Mouse (Mus musculus) kidney, embryonic 16.5 days (tissue): ENCODE data around the gene Barx1. TPM values are rescaled to one million over a fixed set of nuclear protein-coding genes. Genes with fewer than 3 reads are reported as not detected.

Source experiments
- ATAC-seq: fragments of 200-750 bp; cut with Nextera tagmentation; 2 replicates; pipeline ENCODE4 v1.8.0; 2017; ENCODE audit warnings: moderate TSS enrichment; ENCODE audit not compliant: low FRiP score, low TSS enrichment
- H3K27ac ChIP-seq: fragments of 300-500 bp; sonication (generic); 2 replicates; pipeline ENCODE4 v1.5.1; 2014; ENCODE audit warnings: low read length
- H3K27me3 ChIP-seq: fragments of 300-500 bp; sonication (generic); 2 replicates; pipeline ENCODE4 v1.6.1; 2014; ENCODE audit warnings: low read length, control low read depth, mixed read lengths; ENCODE audit not compliant: insufficient read depth
- H3K36me3 ChIP-seq: fragments of 300-500 bp; sonication (generic); 2 replicates; pipeline ENCODE4 v1.6.1; 2014; ENCODE audit warnings: low read length, control low read depth, mixed read lengths; ENCODE audit not compliant: insufficient read depth
- H3K4me1 ChIP-seq: fragments of 300-500 bp; sonication (generic); 2 replicates; pipeline ENCODE4 v1.6.1; 2014; ENCODE audit warnings: low read length, control low read depth, mixed read lengths; ENCODE audit not compliant: insufficient read depth
- H3K4me2 ChIP-seq: fragments of 300-500 bp; sonication (generic); replicated peaks from 2 replicates; pipeline ENCODE4 v1.6.1; 2014; ENCODE audit warnings: low read depth, low read length
- H3K4me3 ChIP-seq: fragments of 300-500 bp; sonication (generic); 2 replicates; pipeline ENCODE4 v1.5.1; 2014; ENCODE audit warnings: mild to moderate bottlenecking, low read length
- H3K9ac ChIP-seq: fragments of 300-500 bp; sonication (generic); replicated peaks from 2 replicates; pipeline ENCODE4 v1.6.1; 2014; ENCODE audit warnings: low read length
- H3K9me3 ChIP-seq: fragments of 300-500 bp; sonication (generic); 2 replicates; pipeline ENCODE4 v1.6.1; 2016; ENCODE audit warnings: low read length, control low read depth
- WGBS: fragments of 180-500 bp; shearing (Covaris S2); extraction: QIAGEN DNeasy Blood & Tissue Kit; methylation state at CpG from one replicate; pipeline ENCODE4 v1.1.7; 2014; 5-methylcytosine and 5-hydroxymethylcytosine counted together
- polyA plus RNA-seq: library from polyadenylated mRNA; unstranded; fragments of >200 nt; fragmentation: Nextera tagmentation; extraction: Ambion mirVana; gene quantifications from 2 replicates; pipeline ENCODE4 v1.2.1, GENCODE M21; 2015

Barx1 gene
- polyA plus RNA-seq, 1 experiment from 2014 or later, result 0.11 TPM

DNA sequence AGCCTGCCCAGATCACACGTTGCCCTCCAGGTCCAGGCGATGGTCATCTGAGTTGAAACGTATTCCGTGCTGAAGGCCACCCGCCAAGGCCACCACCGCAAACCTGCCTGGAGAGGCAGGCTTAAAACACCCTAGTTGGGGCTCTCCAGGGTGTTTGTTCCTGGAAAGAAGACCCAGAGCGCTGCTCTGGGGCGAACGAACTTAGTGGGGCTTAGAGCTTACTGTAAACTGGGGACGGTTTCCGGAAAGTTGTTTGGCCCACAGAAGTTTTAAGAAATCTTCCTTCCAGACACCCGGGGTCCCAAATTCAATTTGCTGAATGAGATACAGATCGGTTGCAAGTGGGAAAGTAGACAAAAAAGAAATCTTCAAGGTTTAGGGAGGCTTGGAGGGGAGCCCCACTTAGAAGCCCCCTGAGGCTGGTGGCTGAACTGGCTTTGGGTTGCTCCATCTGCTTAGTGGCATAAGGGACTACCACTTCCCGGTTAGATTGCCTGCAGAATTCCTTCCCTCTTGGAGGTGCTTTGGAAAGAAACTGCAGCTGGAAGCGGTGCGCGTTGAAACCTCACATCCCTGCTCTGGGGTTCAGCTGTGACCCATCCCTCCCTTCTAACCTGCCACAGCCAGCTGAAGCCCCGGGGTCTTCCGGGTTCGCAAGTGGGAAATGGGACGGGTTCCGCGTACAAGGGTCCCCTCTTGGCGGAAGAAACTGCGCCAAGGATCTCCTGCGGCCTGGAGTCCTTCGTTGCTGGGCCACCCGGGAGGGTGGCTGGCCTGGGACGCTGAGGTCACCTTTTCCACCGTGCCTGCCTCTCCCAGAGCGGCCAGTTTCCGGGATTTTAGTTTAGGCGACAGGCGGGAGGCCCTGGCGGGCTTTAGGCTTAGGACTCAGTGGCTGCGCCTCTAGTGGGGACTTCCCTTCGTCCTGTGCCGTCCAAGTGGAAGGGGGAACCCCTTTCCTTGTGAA is 3.3 kb upstream of the Barx1 start:
- H3K4me2 ChIP-seq, result peak overlapping the region; percentile 43
- no peak for ATAC-seq
- H3K4me3 ChIP-seq, result peak overlapping the region; percentile 9
- 1% methylated on average over 38 of the region's 38 CpGs for WGBS
- peaks cover 92% of the 10 kb centered on the region for H3K27me3 ChIP-seq
- no peak overlapping the region for H3K27ac ChIP-seq
- no peaks in the 10 kb centered on the region for H3K9me3 ChIP-seq
- H3K4me1 ChIP-seq, result peaks cover 20% of the 10 kb centered on the region
- no peaks in the 10 kb centered on the region for H3K36me3 ChIP-seq
- H3K9ac ChIP-seq, result no peak overlapping the region

DNA sequence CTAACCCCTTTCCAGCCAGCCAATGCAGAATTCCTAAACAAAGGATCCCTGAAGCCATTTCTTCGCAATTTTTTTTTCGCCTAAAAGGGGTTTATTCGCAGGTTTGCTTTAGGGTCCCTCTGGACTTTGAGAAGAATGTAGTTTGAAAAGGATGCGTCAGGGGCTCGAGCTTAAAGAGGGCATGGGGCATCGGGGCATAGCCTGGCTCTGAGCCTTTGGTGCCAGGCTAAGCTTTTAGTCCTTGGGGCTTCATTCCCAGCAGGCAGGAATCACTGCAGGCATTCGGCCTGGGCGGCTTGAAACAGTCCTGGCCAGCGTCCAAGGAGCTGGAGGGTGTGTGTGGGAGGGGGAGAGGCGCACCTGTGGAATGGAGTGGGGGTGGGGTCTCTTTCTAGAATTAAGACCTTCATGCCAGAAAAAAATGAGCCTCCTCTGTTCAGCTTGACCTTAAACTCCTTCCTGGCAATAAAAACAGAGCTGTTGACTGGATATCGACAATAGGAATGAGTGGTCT is 2.5 kb upstream of the Barx1 start:
- Histone ChIP-seq H3K9ac (no peak overlapping the region), H3K4me3 (peak overlapping the region; percentile 9; the same call in 1 of the 2 replicates)

DNA sequence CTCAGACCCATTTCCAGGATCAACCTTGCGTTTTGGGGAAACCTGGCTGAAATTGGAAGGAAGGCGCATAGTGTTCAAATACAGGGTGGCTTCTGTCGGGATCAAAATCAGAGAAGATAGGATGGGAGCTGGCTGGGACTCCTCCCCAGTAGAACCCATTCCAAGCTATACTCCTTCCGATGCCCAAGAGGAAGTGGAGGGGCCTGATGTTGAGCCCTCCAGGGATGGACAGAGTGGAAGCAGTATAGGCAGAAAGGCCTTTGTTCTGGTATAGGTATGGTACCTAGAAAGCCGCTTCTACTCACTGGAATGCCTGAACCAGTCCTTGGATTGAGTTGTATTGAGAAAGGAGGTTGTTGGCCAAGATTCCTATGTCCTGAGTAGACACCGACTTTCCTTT is 2.1 kb upstream of the Barx1 start:
- H3K36me3 ChIP-seq, result no peaks in the 10 kb centered on the region

More for the DNA sequence above, 2.5 kb upstream of the Barx1 start:
- Histone ChIP-seq H3K9me3 (no peaks in the 10 kb centered on the region), H3K4me1 (peaks cover 20% of the 10 kb centered on the region), H3K27me3 (peaks cover 96% of the 10 kb centered on the region), H3K27ac (no peak overlapping the region), H3K36me3 (no peaks in the 10 kb centered on the region), H3K4me2 (no peak overlapping the region)
- WGBS, result 2% methylated on average over 11 of the region's 11 CpGs
- no peak for ATAC-seq

DNA sequence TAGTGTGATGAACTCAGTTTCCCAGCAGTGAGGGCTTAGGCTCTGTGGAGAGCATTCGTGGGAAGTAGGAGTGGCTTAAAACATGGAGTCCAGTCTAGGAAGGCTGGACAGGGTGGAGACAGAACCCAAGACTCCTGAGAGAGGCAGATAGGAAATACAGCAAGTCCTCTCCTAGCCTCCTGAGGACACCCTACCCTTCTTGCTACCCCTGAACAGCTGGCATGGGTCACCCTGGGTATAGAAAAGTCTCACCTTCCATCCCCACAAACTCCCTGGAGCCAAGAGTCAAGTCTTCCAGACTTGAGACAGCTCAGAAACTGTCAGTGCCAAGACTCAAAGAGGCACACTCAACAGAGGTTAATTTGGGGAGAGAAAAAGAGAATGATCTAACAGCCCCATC is 1.2 kb upstream of the Barx1 start:
- no peak for ATAC-seq
- no peak overlapping the region for H3K4me3 ChIP-seq
- H3K4me2 ChIP-seq, result no peak overlapping the region
- peaks cover 23% of the 10 kb centered on the region for H3K4me1 ChIP-seq
- no peaks in the 10 kb centered on the region for H3K36me3 ChIP-seq
- WGBS, result 0% methylated on average over 1 of the region's 1 CpGs
- H3K9ac ChIP-seq, result no peak overlapping the region
- peaks cover 100% of the 10 kb centered on the region for H3K27me3 ChIP-seq
- H3K9me3 ChIP-seq, result no peaks in the 10 kb centered on the region
- no peak overlapping the region for H3K27ac ChIP-seq

More for the DNA sequence above, 2.1 kb upstream of the Barx1 start:
- H3K4me1 ChIP-seq, result peaks cover 22% of the 10 kb centered on the region
- 9% methylated on average over 6 of the region's 6 CpGs for WGBS
- no peak for ATAC-seq
- H3K27ac ChIP-seq, result no peak overlapping the region
- peaks cover 100% of the 10 kb centered on the region for H3K27me3 ChIP-seq
- H3K9ac ChIP-seq, result no peak overlapping the region
- H3K9me3 ChIP-seq, result no peaks in the 10 kb centered on the region
- no peak overlapping the region for H3K4me3 ChIP-seq
- no peak overlapping the region for H3K4me2 ChIP-seq

DNA sequence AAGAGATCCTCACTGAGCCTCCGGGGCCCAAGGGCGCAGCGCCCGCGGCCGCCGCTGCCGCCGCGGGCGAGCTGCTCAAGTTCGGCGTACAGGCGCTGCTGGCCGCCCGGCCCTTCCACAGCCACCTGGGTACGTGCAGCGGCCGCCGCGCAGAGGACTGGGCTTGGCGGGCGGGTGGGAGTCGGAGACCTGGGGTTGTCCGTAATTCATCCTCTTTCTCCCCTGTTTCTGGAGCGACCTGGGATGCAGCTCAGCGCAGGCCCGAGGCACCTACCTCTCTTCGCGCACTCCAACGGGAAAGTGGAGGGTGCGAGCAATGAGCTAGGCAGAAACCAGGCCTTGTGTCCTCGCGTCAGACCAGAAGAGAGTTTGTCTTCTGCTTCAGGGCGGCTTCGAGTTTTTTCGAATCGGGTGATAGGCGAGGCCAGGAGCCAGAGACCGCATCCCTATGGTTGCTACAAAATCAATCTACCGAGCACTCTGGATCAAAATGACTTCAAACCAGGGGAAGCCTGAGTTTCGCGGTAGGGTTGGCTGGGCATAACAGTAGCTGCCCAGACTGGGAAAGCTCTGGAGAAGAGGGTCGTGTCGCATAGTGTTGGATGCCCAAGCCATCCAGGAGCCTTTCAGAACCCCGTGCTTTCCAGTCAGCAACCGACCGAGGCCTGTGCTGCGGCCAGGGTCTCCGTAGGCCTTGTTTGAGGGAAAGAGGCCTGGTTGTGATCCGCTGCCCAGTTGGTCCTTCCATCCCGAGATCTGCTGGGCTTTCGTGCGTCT is 601 bp downstream of the Barx1 start:
- 5% methylated on average over 54 of the region's 54 CpGs for WGBS
- no peak overlapping the region for H3K27ac ChIP-seq
- ATAC-seq, result no peak; the same call in 1 of the 2 replicates

DNA sequence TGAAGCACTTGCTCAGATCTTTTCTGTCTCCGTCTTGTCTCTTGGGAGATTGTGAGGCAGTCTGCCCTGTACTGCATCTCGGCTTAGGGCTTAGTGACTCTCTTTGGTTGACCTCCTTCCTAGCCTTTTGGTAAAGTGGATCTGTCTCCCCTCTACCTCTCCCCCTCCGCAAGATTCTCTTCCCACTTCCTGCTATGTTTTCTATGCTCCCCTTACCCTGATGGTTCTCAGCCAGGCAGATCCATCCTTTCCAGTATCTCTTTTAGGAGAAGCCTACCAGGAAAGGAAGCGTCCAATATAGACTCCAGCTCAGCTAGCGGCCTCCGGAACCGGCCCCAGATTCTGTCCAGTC is 1.2 kb downstream of the Barx1 start:
- H3K27ac ChIP-seq, result no peak overlapping the region
- H3K36me3 ChIP-seq, result no peaks in the 10 kb centered on the region
- WGBS, result 14% methylated on average over 7 of the region's 7 CpGs
- H3K4me2 ChIP-seq, result no peak overlapping the region
- peaks cover 27% of the 10 kb centered on the region for H3K4me1 ChIP-seq
- no peak overlapping the region for H3K9ac ChIP-seq
- ATAC-seq, result no peak
- peaks cover 100% of the 10 kb centered on the region for H3K27me3 ChIP-seq
- no peak overlapping the region for H3K4me3 ChIP-seq
- H3K9me3 ChIP-seq, result no peaks in the 10 kb centered on the region

More for the DNA sequence above, 601 bp downstream of the Barx1 start:
- Histone ChIP-seq H3K36me3 (no peaks in the 10 kb centered on the region), H3K27me3 (peaks cover 100% of the 10 kb centered on the region), H3K9ac (peak overlapping the region; percentile 51; the same call in 1 of the 2 replicates), H3K4me1 (peaks cover 23% of the 10 kb centered on the region), H3K4me2 (peak overlapping the region; percentile 86), H3K4me3 (peak overlapping the region; percentile 52), H3K9me3 (no peaks in the 10 kb centered on the region)

DNA sequence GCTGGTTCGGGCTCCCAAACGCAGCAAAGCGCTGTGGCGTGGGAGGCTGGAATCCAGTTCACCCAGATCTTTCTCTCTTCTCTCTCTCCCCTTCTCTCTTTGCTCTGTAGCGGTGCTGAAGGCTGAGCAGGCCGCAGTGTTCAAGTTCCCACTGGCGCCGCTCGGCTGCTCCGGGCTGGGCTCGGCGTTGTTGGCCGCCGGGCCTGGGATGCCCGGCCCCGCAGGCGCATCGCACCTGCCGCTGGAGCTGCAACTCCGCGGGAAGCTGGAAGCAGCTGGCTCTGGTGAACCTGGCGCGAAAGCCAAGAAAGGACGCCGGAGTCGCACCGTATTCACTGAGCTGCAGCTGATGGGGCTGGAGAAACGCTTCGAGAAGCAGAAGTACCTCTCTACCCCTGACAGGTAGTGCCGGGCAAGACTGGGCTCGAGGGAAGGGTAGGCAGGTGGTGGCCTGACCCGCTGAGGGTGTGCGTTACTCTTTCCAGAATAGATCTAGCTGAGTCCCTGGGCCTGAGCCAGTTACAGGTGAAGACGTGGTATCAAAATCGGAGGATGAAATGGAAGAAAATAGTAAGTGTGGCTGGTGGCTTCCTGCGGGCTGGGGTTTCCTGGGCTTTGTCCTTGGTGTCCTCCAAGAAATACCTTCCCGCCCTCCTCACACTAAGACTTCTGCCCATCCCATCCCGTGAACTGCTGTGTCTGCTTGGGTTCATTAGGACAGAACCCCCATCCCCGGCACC is 2.3 kb downstream of the Barx1 start:
- no peak overlapping the region for H3K4me2 ChIP-seq
- H3K4me1 ChIP-seq, result peaks cover 17% of the 10 kb centered on the region
- peak overlapping the region; percentile 16; the same call in 1 of the 2 replicates for H3K4me3 ChIP-seq
- no peak overlapping the region for H3K27ac ChIP-seq
- ATAC-seq, result no peak
- H3K27me3 ChIP-seq, result peaks cover 100% of the 10 kb centered on the region
- no peaks in the 10 kb centered on the region for H3K9me3 ChIP-seq
- H3K36me3 ChIP-seq, result no peaks in the 10 kb centered on the region
- WGBS, result 1% methylated on average over 39 of the region's 39 CpGs
- no peak overlapping the region for H3K9ac ChIP-seq

DNA sequence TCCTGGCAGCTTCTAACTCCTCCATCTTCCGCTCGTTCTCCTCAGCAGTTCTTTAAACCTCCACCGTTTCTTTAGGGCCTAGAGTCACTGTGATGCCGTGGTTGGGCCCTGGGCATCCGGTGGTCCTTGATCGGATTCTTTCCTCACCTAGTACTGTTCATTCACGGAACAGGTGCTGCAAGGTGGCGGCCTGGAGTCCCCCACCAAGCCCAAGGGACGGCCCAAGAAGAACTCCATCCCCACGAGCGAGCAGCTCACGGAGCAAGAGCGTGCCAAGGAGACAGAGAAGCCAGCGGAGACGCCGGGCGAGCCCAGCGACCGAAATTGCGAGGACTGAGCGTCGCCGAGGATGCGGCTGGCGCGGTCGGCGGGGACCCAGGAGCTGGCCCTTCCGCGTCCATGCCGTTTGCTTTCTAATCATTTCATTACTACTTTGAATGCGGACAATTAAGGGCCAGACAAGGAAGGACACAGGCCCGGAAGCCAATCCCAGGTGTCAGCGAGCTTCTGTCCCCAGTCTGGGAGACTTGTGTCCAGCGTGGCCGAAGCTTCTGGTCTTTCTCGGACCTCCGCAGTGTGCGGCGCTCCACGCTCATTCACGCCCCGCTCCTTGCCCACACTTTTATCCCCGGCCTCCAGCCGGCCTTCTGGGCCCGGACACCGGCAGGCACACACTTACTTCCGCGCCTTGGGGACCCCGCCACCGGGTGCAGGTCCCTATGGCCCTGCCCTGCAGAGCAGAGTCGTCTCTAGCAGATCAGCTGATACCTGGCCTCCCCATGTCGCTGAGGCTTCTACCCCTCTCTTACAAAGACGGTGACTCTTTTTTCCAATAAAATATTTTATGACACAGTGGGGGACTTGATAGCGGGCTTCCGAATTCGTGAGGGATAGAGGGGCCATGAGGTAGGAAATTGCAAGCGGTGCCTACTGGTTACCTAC is 3.1 kb downstream of the Barx1 start:
- Histone ChIP-seq H3K9me3 (no peaks in the 10 kb centered on the region), H3K27ac (no peak overlapping the region), H3K4me2 (no peak overlapping the region), H3K36me3 (no peaks in the 10 kb centered on the region), H3K4me3 (no peak overlapping the region), H3K27me3 (peaks cover 100% of the 10 kb centered on the region), H3K4me1 (peaks cover 14% of the 10 kb centered on the region), H3K9ac (no peak overlapping the region)
- WGBS, result 1% methylated on average over 58 of the region's 58 CpGs
- ATAC-seq, result no peak
